Mouse (Mus musculus) gastrocnemius, postnatal 4 days (tissue): Measurements from ENCODE around the gene Slc50a1. TPM values are rescaled to one million over a fixed set of nuclear protein-coding genes. Genes with fewer than 3 reads are reported as not detected.

Experiments used
- DNase-seq, 2 experiments: peaks; one replicate each; pipeline ENCODE4 v3.0.0; 2021 to 2022; ENCODE audit warnings: low spot score in 2 of 2, mixed read lengths in 2 of 2
- total RNA-seq, 2 experiments: library from RNA; stranded (reverse); gene quantifications; 2 replicates each; pipeline ENCODE4 v1.2.3; 2021

The Slc50a1 gene
- total RNA-seq, 2 experiments from 2014 or later: 31.7 to 37.7 TPM

- no peak for DNase-seq
Measured at GRCm38 (mm10) chr3:89268916-89269315, 1.5 kb downstream of the Slc50a1 start.

GRCm38 (mm10) chr3:89266439-89266893 is 3.9 kb downstream of the Slc50a1 start:
- peak in 1 of 2 experiments; percentile 75 for DNase-seq

DNA sequence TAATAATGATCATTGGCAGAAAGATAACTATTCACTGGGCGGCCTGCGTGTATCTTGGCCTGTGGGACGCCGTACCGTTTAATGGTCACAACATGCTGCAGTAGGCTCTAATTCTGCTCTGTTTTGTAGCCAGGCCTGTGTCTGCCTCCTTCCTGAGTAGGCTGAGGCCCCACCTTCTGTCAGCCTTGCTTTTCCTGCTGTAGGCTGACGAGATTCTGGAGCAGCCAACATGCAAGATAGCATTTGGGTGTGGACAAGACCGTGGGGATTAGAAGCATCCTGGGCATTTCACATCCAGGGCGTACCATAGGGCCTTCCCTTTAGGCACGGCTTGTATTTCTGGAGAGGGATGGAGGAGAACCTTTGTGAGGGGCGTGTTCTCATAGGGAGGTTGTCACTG is 8.0 kb downstream of the Slc50a1 start:
- no peak for DNase-seq

- no peak for DNase-seq
Measured at GRCm38 (mm10) chr3:89260211-89260610, 10.2 kb downstream of the Slc50a1 start.

GRCm38 (mm10) chr3:89259076-89259475 is 11.3 kb downstream of the Slc50a1 start, which contains the start of gene Dpm3:
Gene Dpm3, plus strand, starts transcription at chr3:89259358.
- no peak for DNase-seq

DNA sequence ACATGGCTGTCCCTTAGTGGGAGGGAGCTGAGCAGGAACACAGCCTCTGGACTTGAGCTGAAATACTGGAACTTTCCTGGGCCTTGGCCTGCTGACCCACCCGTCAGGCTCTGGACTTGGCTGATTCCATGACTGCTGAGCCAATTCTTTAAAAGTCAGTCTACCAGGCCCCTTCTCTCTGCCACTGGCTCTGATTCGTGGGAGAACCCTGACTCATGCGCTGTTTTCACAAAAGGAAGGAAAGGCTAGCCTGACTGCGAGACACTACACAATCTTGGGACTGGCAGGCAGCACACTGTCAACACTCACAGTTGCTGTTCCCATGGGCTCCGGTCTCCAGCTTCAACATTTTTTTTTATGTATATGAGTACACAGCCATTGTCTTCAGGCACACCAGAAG is 14.2 kb downstream of the Slc50a1 start:
- DNase-seq: no peak

DNA sequence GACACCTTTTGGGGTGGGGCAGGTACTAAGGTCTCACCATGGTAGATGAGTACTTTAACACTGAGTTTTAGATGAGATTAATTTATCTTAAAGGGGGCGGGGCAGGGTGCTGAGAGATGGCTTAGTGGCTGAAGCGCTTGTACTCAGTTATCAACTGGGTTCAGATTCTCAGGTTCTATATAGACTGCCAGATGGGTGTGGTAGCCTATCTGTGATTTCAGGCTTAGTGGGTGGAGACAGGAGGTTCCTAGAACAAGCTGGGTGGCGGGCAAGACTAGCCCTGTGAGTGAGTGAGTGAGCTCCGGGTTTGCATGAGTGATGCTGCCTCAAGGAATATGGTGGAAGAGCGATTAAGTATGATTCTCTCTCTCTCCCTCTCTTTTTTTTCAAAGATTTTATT is 15.4 kb downstream of the Slc50a1 start:
- DNase-seq: no peak

- peak in 1 of 2 experiments; percentile 42 for DNase-seq
Measured at GRCm38 (mm10) chr3:89251365-89251895, 18.9 kb downstream of the Slc50a1 start.

DNA sequence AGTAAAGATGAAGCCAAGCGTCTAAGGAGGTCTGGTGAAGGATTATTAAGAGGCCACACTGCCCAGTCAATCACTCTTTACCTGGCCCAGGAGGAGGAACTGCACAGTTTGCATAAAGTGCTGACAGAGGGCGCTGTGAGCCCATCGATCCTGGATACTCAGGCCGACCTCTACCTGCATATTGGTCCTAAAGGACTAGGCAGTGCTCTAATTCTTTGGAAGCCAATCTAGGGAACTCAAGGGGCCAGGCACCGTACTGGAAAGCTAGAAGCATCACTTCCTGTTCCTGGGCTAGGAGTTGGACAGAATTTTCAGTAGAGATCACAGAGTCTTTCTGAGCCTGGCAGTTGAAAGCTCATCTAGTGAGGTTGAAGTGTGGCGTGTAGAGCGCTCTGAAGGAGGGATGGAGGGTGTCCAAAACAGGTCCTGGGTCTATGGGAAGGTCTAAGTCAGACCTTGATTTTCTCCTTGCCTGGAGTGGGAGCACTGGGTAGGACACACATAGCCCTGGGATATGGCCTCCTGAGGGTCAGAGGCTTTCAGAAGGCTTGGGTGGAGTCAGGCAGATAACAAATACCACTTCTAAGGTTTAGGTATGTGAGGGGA is 19.8 kb downstream of the Slc50a1 start:
- DNase-seq: peak in 1 of 2 experiments; percentile 30

DNA sequence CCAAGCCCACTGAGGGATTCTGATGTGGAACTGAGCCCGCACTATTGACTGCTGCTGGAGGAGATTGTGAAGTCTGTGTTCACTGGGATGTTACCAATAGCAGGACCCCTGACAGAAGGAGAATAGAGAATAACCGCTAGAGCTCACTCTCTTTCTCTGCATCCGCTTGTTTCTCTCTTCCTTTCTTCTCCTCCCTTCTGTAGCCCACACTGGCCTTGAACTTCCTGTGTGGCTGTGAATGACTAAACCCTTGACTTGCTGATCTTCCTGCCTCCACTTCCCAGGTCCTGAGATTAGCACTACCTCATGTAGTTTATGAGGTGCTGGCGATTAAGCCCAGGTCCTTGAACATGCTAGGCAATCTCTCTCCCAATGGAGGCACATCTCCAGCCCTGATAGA is 22.9 kb downstream of the Slc50a1 start:
- no peak for DNase-seq

DNA sequence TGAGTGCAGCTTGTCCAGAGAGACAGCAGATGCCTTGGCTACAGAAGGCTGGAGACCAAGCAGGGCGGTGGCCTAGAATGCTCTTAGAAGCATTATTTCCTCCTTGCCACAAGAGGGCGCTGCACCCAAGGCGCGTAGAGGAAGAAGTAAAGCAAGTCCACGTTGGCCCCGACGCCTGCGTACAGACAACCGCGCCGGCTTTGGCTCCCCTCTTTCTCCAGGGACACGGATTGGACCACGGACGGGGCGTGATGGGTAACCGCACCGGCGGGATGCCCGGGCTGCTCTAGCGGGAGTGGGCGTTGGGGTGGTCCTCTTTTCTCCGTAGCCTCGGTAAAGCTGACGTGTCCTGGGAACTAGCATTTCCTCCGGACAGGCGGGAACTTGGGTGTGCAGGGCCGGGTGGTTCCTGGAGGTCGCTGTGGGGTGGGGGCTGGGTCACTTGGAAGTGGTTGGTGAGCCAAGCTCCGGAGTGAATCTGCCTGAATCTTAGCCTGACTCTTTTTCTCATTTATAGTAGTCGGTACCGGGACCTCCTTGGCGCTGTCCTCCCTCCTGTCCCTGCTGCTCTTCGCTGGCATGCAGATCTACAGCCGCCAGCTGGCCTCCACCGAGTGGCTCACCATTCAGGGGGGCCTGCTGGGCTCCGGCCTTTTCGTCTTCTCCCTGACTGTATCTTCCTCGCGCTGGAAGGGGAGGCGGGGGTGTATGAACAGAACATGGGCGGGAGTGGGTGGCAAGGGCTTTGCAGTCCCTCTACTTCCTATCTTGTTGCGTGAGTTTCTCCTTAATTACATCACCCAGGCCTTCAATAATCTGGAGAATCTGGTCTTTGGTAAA is 23.9 kb downstream of the Slc50a1 start, which contains the start of gene Trim46:
Gene Trim46 (minus strand): TSS at position 49 of the 840 bp plus-strand sequence.
- DNase-seq: peak; percentile 78 to 90

- no peak for DNase-seq
Measured at GRCm38 (mm10) chr3:89245688-89246171, 24.6 kb downstream of the Slc50a1 start, which contains the start of gene Krtcap2. Gene Krtcap2, plus strand, starts transcription at chr3:89245966.

DNA sequence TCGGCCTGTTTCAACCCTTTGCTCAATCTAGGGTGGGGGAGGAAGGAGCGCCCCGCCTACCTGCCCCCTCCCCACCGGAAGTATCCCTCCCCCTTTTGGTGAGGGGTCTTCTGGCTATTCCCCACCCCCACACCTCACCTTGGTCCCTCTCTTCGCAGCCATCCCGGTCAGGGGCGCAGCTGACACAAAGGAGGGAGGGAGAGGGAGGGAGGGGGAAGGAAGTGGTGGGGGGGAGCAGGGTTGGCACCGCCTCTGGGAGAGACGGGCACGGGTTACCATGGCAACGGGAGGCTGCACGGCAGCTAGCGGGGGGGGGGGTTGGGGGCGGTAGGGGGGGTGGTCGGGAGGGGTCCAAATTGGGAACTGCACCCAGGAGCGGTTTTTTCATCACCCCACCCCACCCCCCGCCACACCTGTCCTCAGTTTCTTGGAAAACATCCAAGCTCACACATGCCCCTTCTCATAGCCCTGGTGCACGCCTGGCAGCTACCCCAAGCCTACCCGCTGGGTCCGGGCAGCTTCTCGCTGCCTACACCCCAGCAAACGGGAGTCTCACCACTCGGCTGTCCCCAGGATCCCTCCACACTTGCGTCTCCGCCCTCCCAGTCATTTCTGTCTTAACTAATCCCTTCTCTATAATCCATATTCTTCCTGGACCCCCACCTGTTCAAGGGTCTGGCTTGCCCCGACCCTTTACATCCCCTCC is 25.2 kb downstream of the Slc50a1 start:
- DNase-seq: no peak

GRCm38 (mm10) chr3:89244158-89244981 is 26.0 kb downstream of the Slc50a1 start:
- no peak for DNase-seq

DNA sequence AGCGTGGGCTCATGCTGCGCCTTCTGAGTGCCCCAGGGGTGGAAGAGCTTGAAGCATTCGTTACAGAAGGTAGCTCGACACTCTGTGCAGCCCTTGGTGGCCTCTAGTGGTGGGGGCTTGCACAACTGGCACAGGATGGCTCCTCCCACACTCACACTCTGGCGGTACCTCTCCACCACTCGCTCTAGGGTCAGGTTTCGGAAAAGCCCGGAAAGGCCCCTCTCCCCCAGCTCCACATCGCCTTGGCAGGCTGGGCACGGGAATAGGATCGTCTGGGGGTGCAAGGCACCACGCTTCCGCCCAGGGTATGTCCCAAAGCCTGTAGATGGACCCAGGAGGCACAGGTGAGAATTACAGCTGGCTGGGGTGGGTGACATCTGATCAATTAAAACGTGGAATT is 26.8 kb downstream of the Slc50a1 start:
- no peak for DNase-seq

DNA sequence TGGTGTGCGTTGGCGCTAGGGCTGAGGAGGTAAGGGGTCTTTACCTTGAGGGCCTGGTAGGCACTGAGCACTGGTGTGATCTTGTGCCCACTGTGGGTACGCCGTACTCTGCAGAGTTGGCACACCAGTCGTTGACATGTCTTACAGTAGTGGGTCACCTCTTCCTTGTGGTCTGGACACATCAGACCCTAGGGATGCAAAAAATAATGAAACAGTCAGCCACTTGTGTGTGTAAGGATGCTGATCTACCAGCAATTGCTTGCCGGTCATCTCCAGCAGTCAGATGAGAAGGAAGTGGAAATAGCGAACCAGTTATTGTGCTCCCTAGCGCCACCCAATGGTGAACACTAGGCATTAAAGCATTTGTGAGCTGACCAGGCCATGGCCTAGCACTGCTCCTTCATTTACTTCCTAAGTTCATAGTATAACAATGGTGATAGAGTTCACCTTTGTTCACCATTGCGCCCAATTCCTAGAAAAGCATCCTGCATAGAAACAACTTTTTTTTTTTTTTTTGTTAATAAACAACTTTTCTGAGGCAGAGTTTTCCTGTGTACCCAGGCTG is 28.0 kb downstream of the Slc50a1 start:
- peak in 1 of 2 experiments; percentile 68 for DNase-seq

DNA sequence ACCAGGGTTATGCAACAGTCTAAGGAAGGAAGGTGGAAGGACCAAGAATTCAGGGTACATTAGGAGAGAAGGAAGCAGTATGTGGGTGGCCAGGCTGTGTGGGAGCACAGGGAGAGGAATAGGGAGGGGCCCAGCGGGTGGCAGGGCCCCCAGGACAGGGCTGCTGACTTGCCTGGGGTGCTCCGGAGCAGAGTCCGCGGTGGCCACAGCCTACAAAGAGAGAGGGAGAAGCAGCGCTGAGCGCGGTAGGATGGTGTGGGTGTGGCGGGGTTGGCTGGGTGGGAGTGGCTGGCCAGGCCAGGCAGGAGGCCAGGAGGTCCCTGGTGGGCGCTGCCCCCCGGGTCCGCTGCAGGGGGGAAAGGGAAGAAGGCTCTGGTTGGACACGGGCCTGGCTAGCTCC is 31.9 kb downstream of the Slc50a1 start:
- peak in 1 of 2 experiments; percentile 16 for DNase-seq

GRCm38 (mm10) chr3:89237682-89238081 is 32.7 kb downstream of the Slc50a1 start:
- DNase-seq: peak in 1 of 2 experiments; percentile 16

- DNase-seq: no peak
Measured at GRCm38 (mm10) chr3:89236516-89236915, 33.9 kb downstream of the Slc50a1 start.

- DNase-seq: no peak
Measured at GRCm38 (mm10) chr3:89233562-89234110, 36.7 kb downstream of the Slc50a1 start.
